Mouse (Mus musculus) intestine, embryonic 16.5 days (tissue): ENCODE measurements around the gene Dnajc4. TPM values are rescaled to one million over a fixed set of nuclear protein-coding genes. Genes with fewer than 3 reads are reported as not detected.

Source experiments
- ATAC-seq: fragments of 200-750 bp; cut with Nextera tagmentation; 2 replicates; pipeline ENCODE4 v1.8.0; 2017; ENCODE audit warnings: moderate TSS enrichment, moderate library complexity
- H3K27ac ChIP-seq: fragments of 300-500 bp; sonication (generic); 2 replicates; pipeline ENCODE4 v1.5.1; 2014; ENCODE audit warnings: mild to moderate bottlenecking, low read length
- H3K27me3 ChIP-seq: fragments of 300-500 bp; sonication (generic); replicated peaks from 2 replicates; pipeline ENCODE4 v1.6.1; 2014; ENCODE audit warnings: low read length, control low read depth, mixed read lengths; ENCODE audit not compliant: control insufficient read depth, insufficient read depth
- H3K36me3 ChIP-seq: fragments of 300-500 bp; sonication (generic); 2 replicates; pipeline ENCODE4 v1.6.1; 2014; ENCODE audit warnings: low read length, control low read depth; ENCODE audit not compliant: control insufficient read depth, insufficient read depth
- H3K4me1 ChIP-seq: fragments of 300-500 bp; sonication (generic); 2 replicates; pipeline ENCODE4 v1.6.1; 2014; ENCODE audit warnings: low read length, control low read depth, mixed read lengths; ENCODE audit not compliant: control insufficient read depth, insufficient read depth
- H3K4me2 ChIP-seq: fragments of 300-500 bp; sonication (generic); 2 replicates; pipeline ENCODE4 v1.6.1; 2014; ENCODE audit warnings: low read depth, low read length, control low read depth
- H3K4me3 ChIP-seq: fragments of 300-500 bp; sonication (generic); 2 replicates; pipeline ENCODE4 v1.5.1; 2014; ENCODE audit warnings: mild to moderate bottlenecking, low read length
- H3K9ac ChIP-seq: fragments of 300-500 bp; sonication (generic); 2 replicates; pipeline ENCODE4 v1.6.1; 2014; ENCODE audit warnings: low read depth, low read length
- H3K9me3 ChIP-seq: fragments of 300-500 bp; sonication (generic); 2 replicates; pipeline ENCODE4 v1.6.1; 2016; ENCODE audit warnings: low read length, control low read depth; ENCODE audit not compliant: control insufficient read depth
- WGBS: fragments of 180-500 bp; shearing (Covaris S2); extraction: QIAGEN DNeasy Blood & Tissue Kit; methylation state at CpG from one replicate; pipeline ENCODE4 v1.1.7; 2014; 5-methylcytosine and 5-hydroxymethylcytosine counted together
- polyA plus RNA-seq: library from polyadenylated mRNA; unstranded; fragments of >200 nt; fragmentation: Nextera tagmentation; extraction: Ambion mirVana; gene quantifications from 2 replicates; pipeline ENCODE4 v1.2.1, GENCODE M21; 2015

The Dnajc4 gene
- polyA plus RNA-seq, 1 experiment from 2014 or later: 29.5 TPM

DNA sequence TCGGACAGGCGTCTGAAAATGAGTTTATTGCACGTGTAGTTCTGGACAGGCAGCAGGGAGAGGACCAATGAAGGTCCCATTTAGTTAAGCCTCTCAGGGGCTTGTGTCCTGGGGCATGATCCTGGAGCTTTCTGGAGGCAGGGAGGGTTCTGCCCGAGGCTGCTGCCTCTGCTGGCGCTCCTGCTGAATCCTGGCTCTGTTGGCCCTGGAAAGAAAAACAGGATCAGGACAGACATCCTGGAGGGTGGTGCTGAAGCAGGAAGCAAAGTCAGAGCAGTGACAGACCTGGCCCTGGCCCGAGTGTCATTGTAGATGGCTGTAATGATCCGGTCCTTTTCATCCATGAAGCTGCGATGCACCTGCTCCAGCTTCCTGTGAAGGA is 4.5 kb downstream of the Dnajc4 start:
- no peaks in the 10 kb centered on the region for H3K27me3 ChIP-seq
- peaks cover under 1% of the 10 kb centered on the region; the same call in 1 of the 2 replicates for H3K36me3 ChIP-seq
- H3K9me3 ChIP-seq: no peaks in the 10 kb centered on the region
- H3K4me3 ChIP-seq: peak overlapping the region; percentile 87
- peak overlapping the region; percentile 91 for H3K27ac ChIP-seq
- H3K4me1 ChIP-seq: peaks cover 22% of the 10 kb centered on the region
- peak overlapping the region; percentile 95 for H3K9ac ChIP-seq
- peak overlapping the region; percentile 76 for H3K4me2 ChIP-seq
- WGBS: 5% methylated on average over 8 of the region's 8 CpGs
- ATAC-seq: 0 out of 2 replicates have a peak, but pooled peaks have one; percentile 1

GRCm38 (mm10) chr19:6987061-6987903 is 5.1 kb downstream of the Dnajc4 start, which contains the start of gene Vegfb:
TSS of gene Vegfb (minus strand) at chr19:6987651.
- peaks cover 20% of the 10 kb centered on the region for H3K4me1 ChIP-seq
- peak within 1 kb of the TSS; percentile 76 for H3K4me2 ChIP-seq
- H3K9me3 ChIP-seq: no peaks in the 10 kb centered on the region
- H3K36me3 ChIP-seq: peaks cover 2% of the 10 kb centered on the region; the same call in 1 of the 2 replicates
- peak; percentile 72 for ATAC-seq
- H3K9ac ChIP-seq: peak within 1 kb of the TSS; percentile 95
- peak within 1 kb of the TSS; percentile 91 for H3K27ac ChIP-seq
- WGBS: under 1% methylated on average over 68 of the region's 85 CpGs
- H3K4me3 ChIP-seq: peak within 1 kb of the TSS; percentile 87
- H3K27me3 ChIP-seq: no peaks in the 10 kb centered on the region

DNA sequence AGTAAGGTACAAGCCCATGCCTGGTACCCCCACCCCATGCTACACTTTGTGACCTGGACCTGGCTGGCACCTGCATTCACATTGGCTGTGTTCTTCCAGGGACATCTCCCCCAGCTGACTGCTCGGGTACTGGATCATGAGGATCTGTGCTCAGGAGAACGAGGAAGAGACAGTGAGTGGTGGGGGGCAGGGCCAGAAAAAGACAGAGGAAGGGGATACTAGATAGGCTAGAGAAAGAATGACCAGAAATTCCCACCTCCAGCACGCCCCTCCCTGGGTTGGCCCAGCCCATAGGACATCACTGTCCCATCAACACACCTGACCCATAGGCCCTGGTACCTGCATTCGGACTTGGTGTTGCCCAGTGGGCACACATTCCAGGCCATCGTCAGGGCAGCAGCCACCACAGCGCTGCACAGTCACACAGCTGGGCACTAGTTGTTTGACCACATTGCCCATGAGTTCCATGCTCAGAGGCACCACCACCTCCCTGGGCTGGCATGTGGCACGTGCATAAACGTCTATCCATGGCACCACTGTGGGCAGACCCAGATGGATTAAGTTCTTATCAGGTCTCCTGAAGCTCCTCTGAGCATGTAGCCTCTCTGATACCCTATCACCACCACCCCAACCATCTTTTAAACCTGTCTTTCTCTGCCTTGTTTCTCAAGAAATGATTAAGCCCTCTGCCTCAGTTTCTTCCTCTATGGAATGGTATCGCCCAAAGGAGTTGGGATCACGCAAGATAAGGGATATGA is 6.2 kb downstream of the Dnajc4 start:
- H3K9me3 ChIP-seq: no peaks in the 10 kb centered on the region
- no peaks in the 10 kb centered on the region for H3K27me3 ChIP-seq
- ATAC-seq: no peak
- H3K4me3 ChIP-seq: peak overlapping the region; percentile 87
- peak overlapping the region; percentile 76 for H3K4me2 ChIP-seq
- H3K36me3 ChIP-seq: peaks cover 2% of the 10 kb centered on the region; the same call in 1 of the 2 replicates
- WGBS: 75% methylated on average over 10 of the region's 10 CpGs
- H3K9ac ChIP-seq: peak overlapping the region; percentile 95
- H3K4me1 ChIP-seq: peaks cover 24% of the 10 kb centered on the region
- peak overlapping the region; percentile 91 for H3K27ac ChIP-seq

GRCm38 (mm10) chr19:6985300-6985699 is 7.1 kb downstream of the Dnajc4 start:
- Histone ChIP-seq H3K36me3 (peaks cover 2% of the 10 kb centered on the region; the same call in 1 of the 2 replicates), H3K27ac (no peak overlapping the region), H3K27me3 (no peaks in the 10 kb centered on the region), H3K4me1 (peaks cover 24% of the 10 kb centered on the region), H3K9me3 (no peaks in the 10 kb centered on the region), H3K4me2 (no peak overlapping the region), H3K4me3 (no peak overlapping the region), H3K9ac (0 out of 2 replicates have a peak overlapping the region, but pooled peaks have one; percentile 95)
- no peak for ATAC-seq
- 83% methylated on average over 19 of the region's 19 CpGs for WGBS

GRCm38 (mm10) chr19:6983621-6984020 is 8.8 kb downstream of the Dnajc4 start:
- Histone ChIP-seq H3K4me1 (peaks cover 30% of the 10 kb centered on the region), H3K27me3 (no peaks in the 10 kb centered on the region), H3K27ac (no peak overlapping the region), H3K9ac (no peak overlapping the region), H3K4me3 (no peak overlapping the region), H3K9me3 (no peaks in the 10 kb centered on the region), H3K36me3 (peaks cover 2% of the 10 kb centered on the region; the same call in 1 of the 2 replicates), H3K4me2 (no peak overlapping the region)
- 94% methylated on average over 5 of the region's 5 CpGs for WGBS
- ATAC-seq: no peak

- H3K4me2 ChIP-seq: peak overlapping the region; percentile 70; the same call in 1 of the 2 replicates
- H3K9me3 ChIP-seq: no peaks in the 10 kb centered on the region
- peak overlapping the region; percentile 11; the same call in 1 of the 2 replicates for H3K9ac ChIP-seq
- 87% methylated on average over 4 of the region's 4 CpGs for WGBS
- H3K4me3 ChIP-seq: no peak overlapping the region; the same call in 1 of the 2 replicates
- H3K36me3 ChIP-seq: peaks cover 7% of the 10 kb centered on the region; the same call in 1 of the 2 replicates
- H3K4me1 ChIP-seq: peaks cover 41% of the 10 kb centered on the region
- no peaks in the 10 kb centered on the region for H3K27me3 ChIP-seq
- no peak for ATAC-seq
- no peak overlapping the region for H3K27ac ChIP-seq
These were observed 10.9 kb downstream of the Dnajc4 start for GRCm38 (mm10) chr19:6981465-6981864.

DNA sequence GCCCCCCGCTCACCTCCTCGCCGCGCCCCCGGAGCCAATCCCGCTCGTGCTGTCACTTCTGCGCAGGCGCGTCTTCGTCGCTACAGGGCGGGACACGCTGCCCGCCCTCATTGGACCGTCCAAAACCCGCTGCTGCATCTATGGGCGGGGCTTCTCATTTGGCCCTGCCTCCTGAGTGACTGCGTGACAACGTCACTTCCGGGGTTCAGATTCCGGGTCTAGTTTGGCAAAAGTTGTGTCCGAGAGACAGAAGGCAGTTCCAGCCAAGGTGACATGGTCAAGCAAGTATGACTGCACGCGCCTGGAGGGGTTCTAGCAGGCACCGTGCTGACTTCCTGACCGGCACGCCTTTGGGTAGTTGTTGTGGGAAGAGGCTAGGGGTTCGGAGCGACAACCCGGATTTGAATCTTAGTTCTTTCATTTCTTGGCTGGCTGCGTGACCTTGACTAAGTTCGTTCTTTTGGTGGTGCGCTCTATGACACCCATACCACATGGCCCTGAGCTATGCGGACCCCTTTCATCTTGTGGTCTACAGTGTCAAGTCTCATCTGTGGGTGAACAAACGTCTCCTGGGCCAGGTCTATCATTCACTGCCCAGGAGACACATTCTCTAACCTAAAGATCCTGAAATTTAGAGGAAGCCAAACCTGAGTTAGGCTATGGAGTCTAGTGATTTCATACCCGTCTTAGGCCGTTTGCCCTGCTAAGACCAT is 11.8 kb downstream of the Dnajc4 start, which contains the start of gene Fkbp2:
Gene Fkbp2, minus strand, starts transcription at position 121 of the 713 bp plus-strand sequence.
- WGBS: under 1% methylated on average over 38 of the region's 38 CpGs
- Histone ChIP-seq H3K27me3 (no peaks in the 10 kb centered on the region), H3K27ac (peak within 1 kb of the TSS; percentile 95), H3K4me2 (peak within 1 kb of the TSS; percentile 83), H3K4me3 (peak within 1 kb of the TSS; percentile 78), H3K9me3 (no peaks in the 10 kb centered on the region), H3K36me3 (peaks cover 7% of the 10 kb centered on the region; the same call in 1 of the 2 replicates), H3K4me1 (peaks cover 39% of the 10 kb centered on the region), H3K9ac (peak within 1 kb of the TSS; percentile 95)
- ATAC-seq: peak; percentile 84

DNA sequence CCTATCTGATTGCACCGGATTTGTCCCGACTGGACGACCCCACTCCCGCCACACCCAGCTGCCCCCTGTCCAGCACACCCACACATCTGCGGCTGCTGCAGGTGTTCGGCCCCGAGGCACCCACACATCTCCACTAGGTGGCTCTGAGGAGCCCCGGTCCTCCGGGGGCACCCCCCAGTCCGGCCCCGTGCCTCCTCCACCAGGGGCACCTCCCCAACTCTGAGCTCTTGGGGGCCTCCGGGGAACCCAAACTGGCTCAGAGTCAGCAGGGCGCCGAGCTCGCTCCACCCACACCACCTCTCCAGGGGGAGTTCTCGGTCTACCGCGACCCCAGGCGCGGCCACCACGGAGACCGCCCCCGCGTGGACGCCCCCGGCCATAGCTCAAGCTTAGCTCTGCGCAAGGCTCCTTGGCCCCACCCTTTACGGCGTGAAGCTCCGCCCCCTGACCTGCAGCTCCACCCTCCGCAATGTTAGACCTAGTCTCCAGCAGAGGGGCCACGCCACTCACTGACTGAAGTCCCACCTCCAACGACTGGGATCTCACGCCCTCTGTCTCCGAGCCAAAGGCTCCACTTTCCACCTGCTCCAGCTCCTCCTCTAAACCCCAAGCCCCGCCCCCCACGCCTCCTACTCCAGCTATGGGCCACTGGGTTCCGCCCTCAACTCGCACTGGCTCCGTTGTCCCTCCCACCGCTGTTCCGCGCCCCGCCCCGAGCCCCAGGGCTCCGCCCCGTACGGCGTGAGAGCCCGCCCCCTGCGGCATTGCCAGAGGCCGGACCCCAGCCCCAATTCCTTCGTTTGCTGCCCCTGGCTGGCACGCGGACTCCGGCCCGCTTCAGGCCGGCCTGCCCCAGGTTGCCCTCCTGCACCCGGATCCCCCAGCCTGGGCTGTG is 12.6 kb downstream of the Dnajc4 start:
- Histone ChIP-seq H3K4me3 (peak overlapping the region; percentile 78), H3K36me3 (peaks cover 7% of the 10 kb centered on the region; the same call in 1 of the 2 replicates), H3K4me2 (peak overlapping the region; percentile 83), H3K9ac (peak overlapping the region; percentile 95), H3K4me1 (peaks cover 35% of the 10 kb centered on the region), H3K27ac (peak overlapping the region; percentile 95), H3K27me3 (no peaks in the 10 kb centered on the region), H3K9me3 (no peaks in the 10 kb centered on the region)
- WGBS: under 1% methylated on average over 59 of the region's 59 CpGs
- peak; percentile 92 for ATAC-seq
